Mouse (Mus musculus): ENCODE data around the gene Pdk2.
A peak's percentile ranks its signal among the peaks of the same experiment; 100 is the strongest.
"Not testable (repeated sequence)": the region's sequence is repeated elsewhere in the genome, so short reads cannot be mapped to it uniquely, and the experiment has no call there.

Pdk2 gene

GRCm38 (mm10) chr11:95026849-95027248 is 14.3 kb downstream of the Pdk2 start:
- no peak for DNase-seq

- no peak for DNase-seq
These were observed 15.0 kb downstream of the Pdk2 start for GRCm38 (mm10) chr11:95026090-95026542.

- DNase-seq: no peak
These were observed 15.7 kb downstream of the Pdk2 start for GRCm38 (mm10) chr11:95025227-95026012.

- DNase-seq: no peak
These were observed 16.5 kb downstream of the Pdk2 start for GRCm38 (mm10) chr11:95024439-95025184.

- no peak for DNase-seq
These were observed 17.7 kb downstream of the Pdk2 start for GRCm38 (mm10) chr11:95023481-95023880.

GRCm38 (mm10) chr11:95022237-95022992 is 18.7 kb downstream of the Pdk2 start:
- no peak for DNase-seq

GRCm38 (mm10) chr11:95015484-95015883 is 25.7 kb downstream of the Pdk2 start:
- DNase-seq: no peak

GRCm38 (mm10) chr11:95012487-95012886 is 28.7 kb downstream of the Pdk2 start:
- DNase-seq: no peak

GRCm38 (mm10) chr11:95012075-95012474 is 29.1 kb downstream of the Pdk2 start:
- DNase-seq: no peak

GRCm38 (mm10) chr11:95011416-95011815 is 29.7 kb downstream of the Pdk2 start:
- no peak for DNase-seq

GRCm38 (mm10) chr11:95010841-95011403 is 30.2 kb downstream of the Pdk2 start:
- not testable (repeated sequence) for DNase-seq

- DNase-seq: no peak
These were observed 30.9 kb downstream of the Pdk2 start for GRCm38 (mm10) chr11:95010141-95010739.

- no peak for DNase-seq
These were observed 31.5 kb downstream of the Pdk2 start, which contains the start of gene Samd14 for GRCm38 (mm10) chr11:95009629-95010014. TSS of gene Samd14 (plus strand) at chr11:95009879.

GRCm38 (mm10) chr11:95008661-95009628 is 32.2 kb downstream of the Pdk2 start:
- DNase-seq: no peak

- no peak for DNase-seq
These were observed 33.7 kb downstream of the Pdk2 start for GRCm38 (mm10) chr11:95007418-95007817.

- DNase-seq: peak; percentile 83
These were observed 34.5 kb downstream of the Pdk2 start for GRCm38 (mm10) chr11:95006525-95007219.

- no peak for DNase-seq
These were observed 35.1 kb downstream of the Pdk2 start for GRCm38 (mm10) chr11:95006038-95006437.

GRCm38 (mm10) chr11:95004937-95005198 is 36.3 kb downstream of the Pdk2 start:
- no peak for DNase-seq

GRCm38 (mm10) chr11:95004136-95004936 is 36.8 kb downstream of the Pdk2 start:
- DNase-seq: no peak

- DNase-seq: no peak
These were observed 38.4 kb downstream of the Pdk2 start for GRCm38 (mm10) chr11:95002705-95003104.
